Mouse (Mus musculus): ENCODE results near the gene Usp2. TPM values are rescaled to one million over a fixed set of nuclear protein-coding genes. Genes with fewer than 3 reads are reported as not detected.

Usp2 gene
- polyA plus RNA-seq, 1 experiment: not detected

GRCm38 (mm10) chr9:44078955-44079756 lies 12.3 kb downstream of the Usp2 start:
- no peak for TF ChIP-seq GATA1 (IDR thresholded peaks at IDR 0.05; ENCODE audit: low read length)
- H3K27me3 ChIP-seq (ENCODE audit: control insufficient read depth): peaks cover 31% of the 10 kb centered on the region
- H3K9me3 ChIP-seq (ENCODE audit: control insufficient read depth, low read length): no peaks in the 10 kb centered on the region
- no peak overlapping the region for H3K4me3 ChIP-seq (replicated peaks)
- H3K36me3 ChIP-seq (ENCODE audit: control insufficient read depth): no peaks in the 10 kb centered on the region
- H3K4me1 ChIP-seq (ENCODE audit: control insufficient read depth): peaks cover 6% of the 10 kb centered on the region

GRCm38 (mm10) chr9:44079997-44080780 lies 13.4 kb downstream of the Usp2 start:
- H3K9me3 ChIP-seq (ENCODE audit: control insufficient read depth, low read length): no peaks in the 10 kb centered on the region
- no peaks in the 10 kb centered on the region for H3K36me3 ChIP-seq (ENCODE audit: control insufficient read depth)
- H3K4me1 ChIP-seq (ENCODE audit: control insufficient read depth): peaks cover 16% of the 10 kb centered on the region
- H3K4me3 ChIP-seq (replicated peaks): no peak overlapping the region
- H3K27me3 ChIP-seq (ENCODE audit: control insufficient read depth): peaks cover 41% of the 10 kb centered on the region
- TF ChIP-seq GATA1 (IDR thresholded peaks at IDR 0.05; ENCODE audit: low read length): no peak
- no peak for TF ChIP-seq TAL1 (IDR thresholded peaks at IDR 0.05; ENCODE audit: low read length)

- H3K4me3 ChIP-seq (replicated peaks): no peak overlapping the region
- no peak for TF ChIP-seq TAL1 (IDR thresholded peaks at IDR 0.05; ENCODE audit: low read length)
- TF ChIP-seq GATA1 (IDR thresholded peaks at IDR 0.05; ENCODE audit: low read length): no peak
- H3K4me1 ChIP-seq (ENCODE audit: control insufficient read depth): peaks cover 19% of the 10 kb centered on the region
- H3K9me3 ChIP-seq (ENCODE audit: control insufficient read depth, low read length): no peaks in the 10 kb centered on the region
- peaks cover 49% of the 10 kb centered on the region for H3K27me3 ChIP-seq (ENCODE audit: control insufficient read depth)
- H3K36me3 ChIP-seq (ENCODE audit: control insufficient read depth): no peaks in the 10 kb centered on the region
Measured at GRCm38 (mm10) chr9:44080953-44081352, 14.1 kb downstream of the Usp2 start.

GRCm38 (mm10) chr9:44081581-44081980 lies 14.8 kb downstream of the Usp2 start:
- Histone ChIP-seq H3K9me3 (ENCODE audit: control insufficient read depth, low read length) (no peaks in the 10 kb centered on the region), H3K4me1 (ENCODE audit: control insufficient read depth) (peaks cover 19% of the 10 kb centered on the region), H3K36me3 (ENCODE audit: control insufficient read depth) (no peaks in the 10 kb centered on the region), H3K27me3 (ENCODE audit: control insufficient read depth) (peaks cover 54% of the 10 kb centered on the region), H3K4me3 (replicated peaks) (no peak overlapping the region)
- no peak for TF ChIP-seq TAL1 (IDR thresholded peaks at IDR 0.05; ENCODE audit: low read length)

GRCm38 (mm10) chr9:44082266-44082665 lies 15.4 kb downstream of the Usp2 start:
- peaks cover 19% of the 10 kb centered on the region for H3K4me1 ChIP-seq (ENCODE audit: control insufficient read depth)
- TF ChIP-seq TAL1 (IDR thresholded peaks at IDR 0.05; ENCODE audit: low read length) (no peak), GATA1 (IDR thresholded peaks at IDR 0.05; ENCODE audit: low read length) (no peak)
- no peaks in the 10 kb centered on the region for H3K36me3 ChIP-seq (ENCODE audit: control insufficient read depth)
- no peak overlapping the region for H3K4me3 ChIP-seq (replicated peaks)
- H3K9me3 ChIP-seq (ENCODE audit: control insufficient read depth, low read length): no peaks in the 10 kb centered on the region
- H3K27me3 ChIP-seq (ENCODE audit: control insufficient read depth): peaks cover 61% of the 10 kb centered on the region

- Histone ChIP-seq H3K9me3 (ENCODE audit: control insufficient read depth, low read length) (no peaks in the 10 kb centered on the region), H3K4me1 (ENCODE audit: control insufficient read depth) (peaks cover 19% of the 10 kb centered on the region), H3K36me3 (ENCODE audit: control insufficient read depth) (no peaks in the 10 kb centered on the region), H3K27me3 (ENCODE audit: control insufficient read depth) (peaks cover 72% of the 10 kb centered on the region), H3K4me3 (replicated peaks) (peak overlapping the region; percentile 19)
- TF ChIP-seq GATA1 (IDR thresholded peaks at IDR 0.05; ENCODE audit: low read length): no peak
- TF ChIP-seq TAL1 (IDR thresholded peaks at IDR 0.05; ENCODE audit: low read length): no peak
Measured at GRCm38 (mm10) chr9:44083392-44084121, 16.7 kb downstream of the Usp2 start.

- Histone ChIP-seq H3K4me1 (ENCODE audit: control insufficient read depth) (peaks cover 19% of the 10 kb centered on the region), H3K27me3 (ENCODE audit: control insufficient read depth) (peaks cover 79% of the 10 kb centered on the region)
Measured at GRCm38 (mm10) chr9:44084236-44084635, 17.4 kb downstream of the Usp2 start.

GRCm38 (mm10) chr9:44084659-44085229 lies 17.9 kb downstream of the Usp2 start:
- no peak for TF ChIP-seq GATA1 (IDR thresholded peaks at IDR 0.05; ENCODE audit: low read length)
- TF ChIP-seq TAL1 (IDR thresholded peaks at IDR 0.05; ENCODE audit: low read length): no peak
- no peaks in the 10 kb centered on the region for H3K36me3 ChIP-seq (ENCODE audit: control insufficient read depth)
- H3K9me3 ChIP-seq (ENCODE audit: control insufficient read depth, low read length): no peaks in the 10 kb centered on the region
- peaks cover 19% of the 10 kb centered on the region for H3K4me1 ChIP-seq (ENCODE audit: control insufficient read depth)
- peak overlapping the region; percentile 59 for H3K4me3 ChIP-seq (replicated peaks)
- H3K27me3 ChIP-seq (ENCODE audit: control insufficient read depth): peaks cover 81% of the 10 kb centered on the region

More at GRCm38 (mm10) chr9:44084236-44084635, 17.4 kb downstream of the Usp2 start:
- peak overlapping the region; percentile 59 for H3K4me3 ChIP-seq (replicated peaks)
- no peaks in the 10 kb centered on the region for H3K36me3 ChIP-seq (ENCODE audit: control insufficient read depth)
- TF ChIP-seq GATA1 (IDR thresholded peaks at IDR 0.05; ENCODE audit: low read length) (no peak), TAL1 (IDR thresholded peaks at IDR 0.05; ENCODE audit: low read length) (no peak)
- H3K9me3 ChIP-seq (ENCODE audit: control insufficient read depth, low read length): no peaks in the 10 kb centered on the region

Measured in erythroblast, embryonic 14.5 days (primary cell).